Mouse (Mus musculus) retina, postnatal 7 days (tissue): ENCODE measurements at regions not wholly inside any gene's neighbourhood (a gene's known extent, or its start where the extent isn't known, plus 50 kb on each side); places are given as distances from the start of the nearest gene placed in this dataset.

Experiments used
- DNase-seq: peaks from one replicate; pipeline ENCODE4 v3.0.0-alpha.2; 2012; ENCODE audit warnings: low read depth, low spot score

- no peak for DNase-seq
Observed at GRCm38 (mm10) chr8:112219656-112220055, 204.8 kb upstream of the Gm6793 start.

GRCm38 (mm10) chr8:112212170-112212569, 197.3 kb upstream of the Gm6793 start:
- no peak for DNase-seq

GRCm38 (mm10) chr8:112196423-112196822, 181.6 kb upstream of the Gm6793 start:
- no peak for DNase-seq

GRCm38 (mm10) chr8:112195880-112196279, 181.0 kb upstream of the Gm6793 start:
- DNase-seq: no peak

GRCm38 (mm10) chr8:112191846-112192245, 177.0 kb upstream of the Gm6793 start:
- no peak for DNase-seq

GRCm38 (mm10) chr8:112189698-112190097, 174.9 kb upstream of the Gm6793 start:
- DNase-seq: no peak

- no peak for DNase-seq
Observed at GRCm38 (mm10) chr8:112170184-112170583, 155.3 kb upstream of the Gm6793 start.

- no peak for DNase-seq
Observed at GRCm38 (mm10) chr8:112156656-112157055, 141.8 kb upstream of the Gm6793 start.

- no peak for DNase-seq
Observed at GRCm38 (mm10) chr8:112138924-112139323, 124.1 kb upstream of the Gm6793 start.

- DNase-seq: no peak
Observed at GRCm38 (mm10) chr8:112130196-112130595, 115.4 kb upstream of the Gm6793 start.

- peak; percentile 29 for DNase-seq
Observed at GRCm38 (mm10) chr8:112128833-112129518, 114.1 kb upstream of the Gm6793 start.

- DNase-seq: no peak
Observed at GRCm38 (mm10) chr8:112111950-112112349, 97.1 kb upstream of the Gm6793 start.

GRCm38 (mm10) chr8:112097883-112098635, 83.2 kb upstream of the Gm6793 start:
- DNase-seq: no peak

- DNase-seq: no peak
Observed at GRCm38 (mm10) chr8:112094881-112095280, 80.0 kb upstream of the Gm6793 start.

GRCm38 (mm10) chr8:112093554-112093953, 78.7 kb upstream of the Gm6793 start:
- no peak for DNase-seq

GRCm38 (mm10) chr8:112092831-112093230, 78.0 kb upstream of the Gm6793 start:
- no peak for DNase-seq

GRCm38 (mm10) chr8:112078621-112079020, 63.8 kb upstream of the Gm6793 start:
- no peak for DNase-seq

GRCm38 (mm10) chr8:112072205-112072604, 57.4 kb upstream of the Gm6793 start:
- DNase-seq: no peak

GRCm38 (mm10) chr8:112070251-112070650, 55.4 kb upstream of the Gm6793 start:
- DNase-seq: no peak
